Mouse (Mus musculus): ENCODE measurements around the gene Zc3h15. TPM values are rescaled to one million over a fixed set of nuclear protein-coding genes. Genes with fewer than 3 reads are reported as not detected.
A peak's percentile ranks its signal among the peaks of the same experiment; 100 is the strongest.

Zc3h15 gene
- polyA plus RNA-seq, 1 experiment from 2014 or later = 175 TPM

- Histone ChIP-seq H3K36me3 (replicated peaks) (no peaks in the 10 kb centered on the region), H3K4me3 (no peak overlapping the region), H3K9ac (no peak overlapping the region), H3K9me3 (no peaks in the 10 kb centered on the region), H3K4me2 (no peak overlapping the region), H3K27ac (no peak overlapping the region), H3K4me1 (no peaks in the 10 kb centered on the region), H3K27me3 (replicated peaks) (no peaks in the 10 kb centered on the region)
- no peak for ATAC-seq (replicated peaks)
- WGBS = 93% methylated on average over 4 of the region's 4 CpGs
Observed at GRCm38 (mm10) chr2:83676226-83676870, 32.1 kb downstream of the Zc3h15 start.

- H3K27ac ChIP-seq = no peak overlapping the region
- no peak overlapping the region for H3K9ac ChIP-seq
- no peaks in the 10 kb centered on the region for H3K4me1 ChIP-seq
- H3K4me3 ChIP-seq = no peak overlapping the region
- H3K27me3 ChIP-seq (replicated peaks) = no peaks in the 10 kb centered on the region
- no peaks in the 10 kb centered on the region for H3K36me3 ChIP-seq (replicated peaks)
- no peak for ATAC-seq (replicated peaks)
- H3K9me3 ChIP-seq = no peaks in the 10 kb centered on the region
- 91% methylated on average over 8 of the region's 8 CpGs for WGBS
- H3K4me2 ChIP-seq = no peak overlapping the region
Observed at GRCm38 (mm10) chr2:83681332-83681731, 37.1 kb downstream of the Zc3h15 start.

- 93% methylated on average over 6 of the region's 6 CpGs for WGBS
- Histone ChIP-seq H3K4me2 (no peak overlapping the region), H3K36me3 (replicated peaks) (no peaks in the 10 kb centered on the region), H3K27me3 (replicated peaks) (no peaks in the 10 kb centered on the region), H3K27ac (no peak overlapping the region), H3K9me3 (no peaks in the 10 kb centered on the region), H3K4me1 (no peaks in the 10 kb centered on the region), H3K9ac (no peak overlapping the region), H3K4me3 (no peak overlapping the region)
- ATAC-seq (replicated peaks) = no peak
Observed at GRCm38 (mm10) chr2:83681785-83682184, 37.5 kb downstream of the Zc3h15 start.

GRCm38 (mm10) chr2:83682282-83682681 lies 38.0 kb downstream of the Zc3h15 start:
- no peaks in the 10 kb centered on the region for H3K36me3 ChIP-seq (replicated peaks)
- no peak overlapping the region for H3K4me2 ChIP-seq
- 92% methylated on average over 8 of the region's 8 CpGs for WGBS
- H3K4me1 ChIP-seq = no peaks in the 10 kb centered on the region
- H3K27me3 ChIP-seq (replicated peaks) = no peaks in the 10 kb centered on the region
- ATAC-seq (replicated peaks) = no peak
- no peaks in the 10 kb centered on the region for H3K9me3 ChIP-seq
- H3K27ac ChIP-seq = no peak overlapping the region
- H3K4me3 ChIP-seq = no peak overlapping the region
- H3K9ac ChIP-seq = no peak overlapping the region

GRCm38 (mm10) chr2:83683731-83684519 lies 39.7 kb downstream of the Zc3h15 start:
- WGBS = 89% methylated on average over 9 of the region's 9 CpGs
- H3K27ac ChIP-seq = no peak overlapping the region
- H3K9me3 ChIP-seq = no peaks in the 10 kb centered on the region
- H3K4me1 ChIP-seq = no peaks in the 10 kb centered on the region
- H3K27me3 ChIP-seq (replicated peaks) = no peaks in the 10 kb centered on the region
- H3K9ac ChIP-seq = no peak overlapping the region
- no peak for ATAC-seq (replicated peaks)
- H3K36me3 ChIP-seq (replicated peaks) = no peaks in the 10 kb centered on the region
- no peak overlapping the region for H3K4me2 ChIP-seq
- no peak overlapping the region for H3K4me3 ChIP-seq

GRCm38 (mm10) chr2:83684691-83685090 lies 40.5 kb downstream of the Zc3h15 start:
- Histone ChIP-seq H3K27me3 (replicated peaks) (no peaks in the 10 kb centered on the region), H3K36me3 (replicated peaks) (no peaks in the 10 kb centered on the region), H3K27ac (no peak overlapping the region), H3K4me2 (no peak overlapping the region), H3K9ac (no peak overlapping the region), H3K9me3 (no peaks in the 10 kb centered on the region), H3K4me1 (no peaks in the 10 kb centered on the region), H3K4me3 (no peak overlapping the region)
- ATAC-seq (replicated peaks) = 0 out of 2 replicates have a peak, but pooled peaks have one; percentile 17
- 81% methylated on average over 8 of the region's 8 CpGs for WGBS

- Histone ChIP-seq H3K4me1 (no peaks in the 10 kb centered on the region), H3K9me3 (no peaks in the 10 kb centered on the region), H3K4me3 (no peak overlapping the region), H3K27me3 (replicated peaks) (no peaks in the 10 kb centered on the region), H3K36me3 (replicated peaks) (no peaks in the 10 kb centered on the region), H3K27ac (no peak overlapping the region), H3K4me2 (no peak overlapping the region), H3K9ac (no peak overlapping the region)
- WGBS = 72% methylated on average over 2 of the region's 2 CpGs
- no peak for ATAC-seq (replicated peaks)
Observed at GRCm38 (mm10) chr2:83690372-83690771, 46.1 kb downstream of the Zc3h15 start.

- Histone ChIP-seq H3K27ac (no peak overlapping the region), H3K9ac (no peak overlapping the region), H3K4me2 (no peak overlapping the region), H3K4me3 (no peak overlapping the region), H3K4me1 (no peaks in the 10 kb centered on the region), H3K36me3 (replicated peaks) (no peaks in the 10 kb centered on the region), H3K9me3 (no peaks in the 10 kb centered on the region), H3K27me3 (replicated peaks) (no peaks in the 10 kb centered on the region)
- 19% methylated on average over 10 of the region's 10 CpGs for WGBS
- ATAC-seq (replicated peaks) = peak; percentile 67
Observed at GRCm38 (mm10) chr2:83692651-83693545, 48.7 kb downstream of the Zc3h15 start.

GRCm38 (mm10) chr2:83694061-83694460 lies 49.8 kb downstream of the Zc3h15 start:
- H3K4me1 ChIP-seq = no peaks in the 10 kb centered on the region
- no peaks in the 10 kb centered on the region for H3K9me3 ChIP-seq
- no peak overlapping the region for H3K4me3 ChIP-seq
- no peak overlapping the region for H3K4me2 ChIP-seq
- ATAC-seq (replicated peaks) = no peak
- no peak overlapping the region for H3K27ac ChIP-seq
- no peaks in the 10 kb centered on the region for H3K36me3 ChIP-seq (replicated peaks)
- WGBS = 90% methylated on average over 7 of the region's 7 CpGs
- H3K27me3 ChIP-seq (replicated peaks) = no peaks in the 10 kb centered on the region
- H3K9ac ChIP-seq = no peak overlapping the region

GRCm38 (mm10) chr2:83695345-83696247 lies 51.4 kb downstream of the Zc3h15 start:
- Histone ChIP-seq H3K4me1 (no peaks in the 10 kb centered on the region), H3K36me3 (replicated peaks) (no peaks in the 10 kb centered on the region), H3K27me3 (replicated peaks) (no peaks in the 10 kb centered on the region), H3K4me3 (no peak overlapping the region), H3K4me2 (no peak overlapping the region), H3K9ac (no peak overlapping the region), H3K9me3 (no peaks in the 10 kb centered on the region), H3K27ac (no peak overlapping the region)
- no peak for ATAC-seq (replicated peaks)
- 82% methylated on average over 11 of the region's 11 CpGs for WGBS

- no peak overlapping the region for H3K27ac ChIP-seq
- H3K4me2 ChIP-seq = no peak overlapping the region
- H3K36me3 ChIP-seq (replicated peaks) = no peaks in the 10 kb centered on the region
- no peaks in the 10 kb centered on the region for H3K4me1 ChIP-seq
- H3K9me3 ChIP-seq = no peaks in the 10 kb centered on the region
- ATAC-seq (replicated peaks) = no peak
- no peak overlapping the region for H3K9ac ChIP-seq
- no peaks in the 10 kb centered on the region for H3K27me3 ChIP-seq (replicated peaks)
- no peak overlapping the region for H3K4me3 ChIP-seq
- 67% methylated on average over 1 of the region's 1 CpGs for WGBS
Observed at GRCm38 (mm10) chr2:83698484-83698883, 54.2 kb downstream of the Zc3h15 start.
